Mouse (Mus musculus) spleen, adult 2 months (tissue): ENCODE results near the gene Gins2.

Source experiments
- CTCF ChIP-seq: fragments of 200-500 bp; IDR thresholded peaks from 2 replicates; pipeline ENCODE4 v1.5.1; 2011; ENCODE audit warnings: mild to moderate bottlenecking, inconsistent platforms; ENCODE audit not compliant: insufficient read depth, insufficient read length, insufficient replicate concordance; ENCODE audit errors: extremely low read depth
- POLR2A ChIP-seq: fragments of 200-500 bp; IDR thresholded peaks from 2 replicates; pipeline ENCODE4 v1.6.1; 2011; ENCODE audit warnings: low read depth, low read length, inconsistent platforms

GRCm38 (mm10) chr8:120626461-120626860 lies 37.4 kb upstream of the Gins2 start:
- TF ChIP-seq CTCF: no peak
- no peak for TF ChIP-seq POLR2A
